Mouse (Mus musculus) liver, embryonic 14.5 days (tissue): ENCODE measurements at regions not wholly inside any gene's neighbourhood (a gene's known extent, or its start where the extent isn't known, plus 50 kb on each side); places are given as distances from the start of the nearest gene placed in this dataset.

Source experiments
- ATAC-seq: fragments of 200-750 bp; cut with Nextera tagmentation; 2 replicates; pipeline ENCODE4 v1.8.0; 2017; ENCODE audit warnings: moderate number of reproducible peaks, mild to moderate bottlenecking, moderate library complexity; ENCODE audit not compliant: insufficient read depth
- DNase-seq, 3 experiments: peaks; one replicate each; pipeline ENCODE4 v3.0.0-alpha.2; 2012 to 2013; ENCODE audit warnings: low read depth in 3 of 3, low spot score in 3 of 3
- H3K27ac ChIP-seq: fragments of 300-500 bp; sonication (generic); 2 replicates; pipeline ENCODE4 v1.5.1; 2014; ENCODE audit warnings: moderate library complexity, mild to moderate bottlenecking, control low read depth, inconsistent platforms
- H3K27me3 ChIP-seq: fragments of 300-500 bp; sonication (generic); 2 replicates; pipeline ENCODE4 v1.6.1; 2014; ENCODE audit warnings: mild to moderate bottlenecking, low read length, moderate library complexity; ENCODE audit not compliant: control insufficient read depth, insufficient read depth
- H3K36me3 ChIP-seq: fragments of 300-500 bp; sonication (generic); replicated peaks from 2 replicates; pipeline ENCODE4 v1.6.1; 2014; ENCODE audit warnings: low read depth; ENCODE audit not compliant: control insufficient read depth, insufficient read depth
- H3K4me1 ChIP-seq, 2 experiments: fragments of 200-500 bp in 1 of 2; fragments of 300-500 bp in 1 of 2; sonication (generic) in 1 of 2; replicated peaks; 2 replicates each; pipeline ENCODE4 v1.6.1; 2012 to 2014; ENCODE audit warnings: antibody characterized with exemption in 1 of 2, inconsistent platforms in 1 of 2, low read length in 1 of 2; ENCODE audit not compliant: control insufficient read depth in 2 of 2, insufficient read depth in 2 of 2
- H3K4me2 ChIP-seq: fragments of 300-500 bp; sonication (generic); 2 replicates; pipeline ENCODE4 v1.6.1; 2014; ENCODE audit warnings: low read depth, mild to moderate bottlenecking, control low read depth, moderate library complexity
- H3K4me3 ChIP-seq, 2 experiments: fragments of 200-500 bp in 1 of 2; fragments of 300-500 bp in 1 of 2; sonication (generic) in 1 of 2; 2 replicates each; pipeline ENCODE4 v1.5.1; 2012 to 2014; ENCODE audit warnings: low read depth in 2 of 2, low read length in 2 of 2, mild to moderate bottlenecking in 2 of 2, control low read depth in 1 of 2, inconsistent platforms in 1 of 2, moderate library complexity in 1 of 2; ENCODE audit not compliant: insufficient read depth in 1 of 2
- H3K9ac ChIP-seq: fragments of 300-500 bp; sonication (generic); replicated peaks from 2 replicates; pipeline ENCODE4 v1.6.1; 2014; ENCODE audit warnings: mild to moderate bottlenecking, control low read depth, moderate library complexity
- H3K9me3 ChIP-seq: fragments of 300-500 bp; sonication (generic); 2 replicates; pipeline ENCODE4 v1.6.1; 2016; ENCODE audit warnings: low read length, mixed read lengths; ENCODE audit not compliant: control insufficient read depth
- CTCF ChIP-seq: IDR thresholded peaks from 2 replicates; pipeline ENCODE4 v1.5.1; 2016; ENCODE audit warnings: antibody characterized with exemption, low read depth, control low read depth
- EP300 ChIP-seq: IDR thresholded peaks from 2 replicates; pipeline ENCODE4 v1.6.1; 2016; ENCODE audit warnings: antibody characterized with exemption, low read depth
- WGBS: fragments of 180-500 bp; shearing (Covaris S2); extraction: QIAGEN DNeasy Blood & Tissue Kit; methylation state at CpG from one replicate; pipeline ENCODE4 v1.1.7; 2014; ENCODE audit not compliant: insufficient replicate concordance; 5-methylcytosine and 5-hydroxymethylcytosine counted together

DNA sequence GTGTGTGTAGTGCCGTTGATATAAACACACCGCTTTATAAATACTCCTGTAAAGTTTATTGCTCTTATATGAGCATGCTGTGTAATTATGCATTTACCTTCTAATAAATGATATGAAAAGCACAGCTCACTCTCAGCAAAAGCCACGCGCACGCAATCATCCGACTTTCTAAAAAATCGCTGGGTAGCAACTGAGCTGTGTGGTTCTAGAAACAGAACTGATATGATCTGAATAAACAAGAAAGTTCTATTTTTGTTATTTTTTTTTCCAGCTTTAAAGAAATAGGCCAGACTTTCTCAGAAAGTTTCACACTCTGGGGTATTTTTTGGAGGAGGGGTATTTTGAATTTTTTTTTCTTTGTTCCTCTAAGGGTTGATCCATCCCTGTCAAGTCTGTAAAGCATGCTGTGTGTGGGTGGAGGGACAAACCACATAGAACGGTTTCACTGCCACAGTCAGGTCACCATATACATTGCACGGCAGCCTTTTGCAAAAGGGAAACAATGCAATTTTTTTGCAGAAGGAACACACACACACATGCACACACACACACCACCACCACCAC is 357.5 kb downstream of the Rnf144a start:
- no peaks in the 10 kb centered on the region for H3K36me3 ChIP-seq
- TF ChIP-seq EP300, result no peak
- no peak for TF ChIP-seq CTCF
- no peak overlapping the region for H3K4me2 ChIP-seq
- 68% methylated on average over 9 of the region's 9 CpGs for WGBS
- no peaks in the 10 kb centered on the region; a peak in 1 of 4 replicates for H3K4me1 ChIP-seq
- no peak overlapping the region for H3K4me3 ChIP-seq
- DNase-seq (no peak), ATAC-seq (no peak)
- H3K27me3 ChIP-seq, result no peaks in the 10 kb centered on the region
- no peaks in the 10 kb centered on the region for H3K9me3 ChIP-seq
- no peak overlapping the region for H3K9ac ChIP-seq
- no peak overlapping the region for H3K27ac ChIP-seq

DNA sequence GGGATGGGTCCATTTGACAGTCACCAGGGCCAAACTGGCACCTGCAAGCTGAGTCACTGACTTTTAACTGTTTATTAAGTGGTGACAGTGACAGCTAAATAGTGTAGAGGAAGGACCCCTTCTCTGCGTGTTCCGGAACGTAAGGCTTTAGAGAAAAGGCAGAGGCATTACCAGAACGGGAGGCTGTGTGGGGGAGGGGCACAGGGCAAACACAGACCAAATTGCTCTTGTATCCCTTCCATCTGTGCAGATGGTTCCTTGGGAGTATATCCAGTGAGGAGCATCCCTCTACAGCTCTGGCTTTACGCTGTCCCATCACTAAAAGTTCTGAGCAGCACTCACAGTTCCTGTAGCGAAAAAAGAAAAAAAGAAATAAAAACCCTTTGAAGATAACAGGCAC is 368.1 kb downstream of the Rnf144a start:
- no peak overlapping the region for H3K4me2 ChIP-seq
- no peak for ATAC-seq
- no peaks in the 10 kb centered on the region for H3K36me3 ChIP-seq
- no peak for DNase-seq
- H3K9me3 ChIP-seq, result no peaks in the 10 kb centered on the region
- TF ChIP-seq EP300 (no peak), CTCF (no peak)
- H3K9ac ChIP-seq, result no peak overlapping the region
- 72% methylated on average over 6 of the region's 6 CpGs for WGBS
- H3K4me3 ChIP-seq, result no peak overlapping the region
- H3K27ac ChIP-seq, result no peak overlapping the region
- no peaks in the 10 kb centered on the region for H3K27me3 ChIP-seq
- H3K4me1 ChIP-seq, result no peaks in the 10 kb centered on the region

DNA sequence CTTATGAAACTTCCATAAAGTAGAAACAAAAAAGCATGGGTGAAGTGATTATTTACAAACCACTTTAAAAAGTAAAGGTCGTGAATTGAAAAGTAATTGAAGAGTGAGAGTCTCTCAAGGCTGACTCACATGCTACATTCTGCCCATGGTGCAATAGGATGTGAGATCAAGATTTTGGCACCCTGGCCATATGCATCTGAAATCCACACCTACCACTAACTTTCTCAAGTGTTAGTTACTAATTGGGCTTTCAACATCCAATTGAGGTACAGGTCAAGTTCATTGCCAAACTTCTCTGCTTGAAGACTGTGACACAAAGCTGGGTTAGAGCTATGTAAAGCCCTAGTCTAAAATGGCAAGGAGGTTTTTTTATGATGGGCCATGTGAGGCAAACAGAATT is 369.7 kb downstream of the Rnf144a start:
- no peaks in the 10 kb centered on the region for H3K4me1 ChIP-seq
- H3K4me3 ChIP-seq, result no peak overlapping the region
- H3K27ac ChIP-seq, result no peak overlapping the region
- no peaks in the 10 kb centered on the region for H3K27me3 ChIP-seq
- ATAC-seq, result no peak
- no peaks in the 10 kb centered on the region for H3K36me3 ChIP-seq
- H3K9me3 ChIP-seq, result no peaks in the 10 kb centered on the region
- no peak for DNase-seq
- TF ChIP-seq CTCF (no peak), EP300 (no peak)
- no peak overlapping the region for H3K9ac ChIP-seq
- WGBS, result 39% methylated on average over 1 of the region's 1 CpGs
- H3K4me2 ChIP-seq, result no peak overlapping the region

GRCm38 (mm10) chr12:26012951-26013350 is 402.1 kb downstream of the Rnf144a start:
- H3K27ac ChIP-seq, result no peak overlapping the region
- no peaks in the 10 kb centered on the region for H3K9me3 ChIP-seq
- no peaks in the 10 kb centered on the region for H3K36me3 ChIP-seq
- H3K4me2 ChIP-seq, result no peak overlapping the region
- TF ChIP-seq EP300, result no peak
- no peak for TF ChIP-seq CTCF
- no peaks in the 10 kb centered on the region for H3K27me3 ChIP-seq
- no peak overlapping the region for H3K4me3 ChIP-seq
- no peak for DNase-seq
- H3K9ac ChIP-seq, result no peak overlapping the region
- no peaks in the 10 kb centered on the region for H3K4me1 ChIP-seq
- WGBS, result 54% methylated on average over 5 of the region's 5 CpGs
- no peak for ATAC-seq

GRCm38 (mm10) chr12:25994063-25994462 is 421.0 kb downstream of the Rnf144a start:
- Histone ChIP-seq H3K9me3 (no peaks in the 10 kb centered on the region), H3K4me3 (no peak overlapping the region), H3K4me2 (no peak overlapping the region), H3K36me3 (no peaks in the 10 kb centered on the region), H3K27ac (no peak overlapping the region), H3K4me1 (no peaks in the 10 kb centered on the region), H3K9ac (no peak overlapping the region), H3K27me3 (no peaks in the 10 kb centered on the region)
- WGBS, result 41% methylated on average over 4 of the region's 4 CpGs
- no peak for DNase-seq
- no peak for ATAC-seq
- TF ChIP-seq CTCF, result no peak
- TF ChIP-seq EP300, result no peak
